Mouse (Mus musculus): Measurements from ENCODE around the gene Hagh.

DNA sequence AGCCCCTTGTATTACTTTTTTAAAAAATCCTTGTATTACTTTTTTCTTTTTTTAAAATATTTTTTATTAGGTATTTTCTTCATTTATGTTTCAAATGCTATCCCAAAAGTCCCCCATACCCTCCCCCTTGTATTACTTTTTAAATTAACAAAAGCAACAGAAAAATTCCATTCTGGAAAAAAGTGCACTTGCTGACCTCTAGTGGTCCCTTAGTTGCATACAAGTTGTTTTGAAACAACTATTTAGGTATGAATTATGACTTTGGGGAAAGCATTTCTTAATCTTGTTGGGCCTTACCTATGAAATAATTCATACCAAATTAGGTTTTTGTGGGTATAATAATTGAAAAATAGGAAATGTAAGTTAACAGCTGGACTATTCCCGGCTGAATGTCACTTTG is 22.4 kb upstream of the Hagh start:
- no peak for TF ChIP-seq POLR2A (IDR thresholded peaks at IDR 0.05; ENCODE audit: control insufficient read depth, extremely low read depth, insufficient read depth, low read length, poor library complexity)
- no peak for TF ChIP-seq CTCF (IDR thresholded peaks at IDR 0.05; ENCODE audit: borderline replicate concordance, control insufficient read depth, extremely low read depth, insufficient read depth, low read length, poor library complexity)
